Mouse (Mus musculus) cerebellum, adult 2 months (tissue): ENCODE measurements around the gene Tbc1d10c.

Source experiments
- CTCF ChIP-seq: fragments of 200-500 bp; IDR thresholded peaks from 2 replicates; pipeline ENCODE4 v1.5.1; 2011; ENCODE audit warnings: low read depth, mild to moderate bottlenecking, control low read depth, low read length, moderate library complexity, borderline replicate concordance; ENCODE audit not compliant: insufficient read depth
- POLR2A ChIP-seq: fragments of 200-500 bp; IDR thresholded peaks from 2 replicates; pipeline ENCODE4 v1.6.1; 2011; ENCODE audit warnings: low read length, control low read depth, borderline replicate concordance; ENCODE audit not compliant: insufficient read depth

- TF ChIP-seq CTCF, result no peak
- no peak for TF ChIP-seq POLR2A
Observed at GRCm38 (mm10) chr19:4147782-4148490, 43.1 kb downstream of the Tbc1d10c start.
